Mouse (Mus musculus) v-Abl transformed pro-B cells (cell line): ENCODE results near the gene Cog3.
"Not testable (repeated sequence)": the region's sequence is repeated elsewhere in the genome, so short reads cannot be mapped to it uniquely, and the experiment has no call there.

ENCODE experiments used
- in situ Hi-C, 2 experiments: fragments of 400-800 bp; cut with MboI; formaldehyde crosslinking; loops; one replicate each; pipeline ENCODE4 v1.15.1; 2025; ENCODE audit not compliant: unreplicated experiment in 2 of 2

Gene Cog3

DNA sequence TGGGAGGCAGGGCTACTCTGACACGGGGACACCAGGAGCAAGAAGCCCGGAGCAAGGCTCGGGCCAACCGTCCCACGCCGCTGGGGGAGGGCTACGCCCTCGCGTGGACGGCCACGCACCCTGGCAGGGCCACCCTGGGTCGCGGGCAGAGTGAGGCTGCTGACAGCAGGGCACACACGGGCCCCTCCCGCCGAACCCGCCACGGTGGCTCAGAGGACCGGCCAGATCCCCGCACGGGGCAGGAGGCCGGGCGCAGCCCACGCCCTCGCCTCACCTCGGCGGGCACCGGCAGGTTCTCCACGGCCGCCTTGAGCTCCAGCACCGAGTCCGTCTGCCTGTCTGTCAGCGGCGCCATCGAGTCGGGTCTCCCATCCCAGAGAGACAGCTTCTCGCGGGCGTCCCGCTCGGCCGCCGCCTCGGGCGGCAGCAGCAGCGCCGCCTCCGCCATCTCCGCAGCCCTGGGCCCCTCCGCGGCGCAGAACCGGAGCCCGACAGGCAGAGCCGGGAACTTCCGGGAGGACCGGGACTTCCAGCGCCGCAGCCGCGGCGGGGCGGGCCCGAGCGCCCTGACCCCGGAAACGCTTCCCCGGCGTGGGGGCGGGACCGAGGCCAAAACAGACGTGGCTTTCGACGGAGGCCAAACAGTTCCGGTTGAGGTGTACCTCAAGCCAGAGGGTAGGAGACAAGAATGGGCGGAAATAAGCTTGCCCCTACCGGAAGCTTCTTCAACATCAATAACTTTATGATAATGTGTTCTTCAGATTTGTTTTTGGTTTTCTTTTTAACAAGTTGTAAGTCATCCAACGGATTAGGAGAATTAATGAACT, at the start of gene Cog3:
Gene Cog3, minus strand, starts transcription at position 527 of the 827 bp plus-strand sequence.
- in situ Hi-C loops, result loop anchor here in 1 of 2 experiments (5.0 to 10.0 kb wide), 2 partner anchors 78 to 999 kb away; no protein-coding TSS in a partner anchor

DNA sequence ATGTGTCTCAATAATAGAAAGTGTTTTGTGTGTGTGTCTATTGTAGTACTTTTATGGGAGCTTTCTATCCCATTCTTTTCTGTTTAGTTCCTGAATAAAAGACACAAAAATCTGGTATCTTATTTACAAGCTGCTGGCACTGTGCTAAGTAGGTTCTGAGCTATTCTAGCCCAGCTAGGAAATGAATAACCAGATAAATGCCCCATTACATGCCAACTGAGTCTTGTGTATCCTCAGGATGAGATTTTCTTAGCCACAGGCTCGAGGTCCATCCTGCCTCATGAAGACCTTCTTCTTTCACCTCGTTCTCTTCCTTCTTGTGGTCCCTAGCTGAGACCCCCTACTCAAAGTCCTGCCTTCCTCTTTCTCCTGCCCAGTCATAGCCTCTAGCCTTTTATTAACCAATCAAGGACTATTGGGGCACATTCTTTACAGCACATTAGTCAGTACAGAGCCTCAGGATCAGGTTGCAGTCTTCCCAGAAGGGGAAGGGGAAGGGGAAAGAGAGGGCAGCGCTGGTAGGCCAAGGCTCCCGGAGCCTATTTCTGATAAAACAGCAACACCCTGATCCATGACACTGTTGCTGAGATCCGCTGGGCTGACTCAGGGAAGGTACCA, 43.6 kb upstream of the Cog3 start:
- in situ Hi-C loops, result no loop called here

DNA sequence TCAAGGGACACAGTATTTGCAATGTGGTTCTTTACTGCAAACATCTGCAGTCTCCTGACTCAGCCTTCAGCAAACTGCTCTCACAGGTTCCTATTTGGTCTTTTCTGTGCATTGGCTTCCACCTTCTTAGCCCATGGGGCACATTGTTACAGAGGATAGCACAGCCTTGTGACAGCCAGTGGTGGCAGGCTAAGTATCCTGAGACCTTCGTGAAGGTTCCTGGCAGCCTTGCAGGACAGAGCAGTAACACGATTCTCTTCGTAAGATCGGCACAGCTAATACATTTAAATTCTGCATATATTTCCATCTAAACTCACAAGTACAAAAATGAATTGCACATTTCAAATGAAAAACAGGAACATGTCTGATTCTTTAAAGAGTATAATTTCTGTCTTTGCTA, 41.6 kb upstream of the Cog3 start:
- in situ Hi-C loops, result no loop called here

DNA sequence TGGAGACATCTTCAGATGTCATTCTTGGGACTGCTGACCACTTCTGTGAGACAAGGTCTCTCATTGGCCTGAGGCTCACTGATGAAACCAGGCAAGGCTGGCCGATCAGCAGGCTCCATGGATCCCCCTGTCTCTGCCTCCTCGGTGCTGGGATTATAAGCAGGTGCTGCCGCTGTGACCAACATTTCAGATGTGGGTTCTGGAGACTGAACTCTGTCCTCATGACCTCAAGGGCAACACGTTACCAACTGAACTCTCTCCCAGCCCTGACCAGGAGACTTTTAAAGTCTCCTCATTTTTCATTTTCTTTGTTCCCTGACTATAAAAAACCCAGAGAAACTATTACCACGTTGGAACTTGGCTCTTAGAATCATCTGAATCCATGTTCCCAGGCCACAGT, 40.4 kb upstream of the Cog3 start:
- in situ Hi-C loops, result loop anchor here in 1 of 2 experiments (5.0 kb wide), 1 partner anchor 33 kb away; no protein-coding TSS in a partner anchor

DNA sequence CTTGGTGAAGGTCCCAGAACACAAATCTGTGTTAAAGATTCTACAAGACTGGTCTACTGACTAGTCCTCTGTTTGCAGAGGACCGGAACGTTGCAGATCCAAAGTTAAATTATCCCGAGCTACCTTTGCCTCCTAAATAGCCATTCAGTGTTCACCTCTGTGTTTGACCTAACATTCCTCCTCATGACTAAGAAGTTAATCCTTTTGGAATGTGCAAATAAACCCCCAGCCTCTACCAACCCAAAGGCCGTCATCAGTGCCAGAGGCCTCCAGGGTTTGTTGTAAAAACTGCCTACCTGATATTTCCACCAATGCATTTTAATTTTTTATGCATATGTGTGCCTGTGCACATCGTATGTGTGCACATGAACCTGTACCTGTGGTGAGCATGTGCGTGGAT, 40.0 kb upstream of the Cog3 start:
- in situ Hi-C loops, result loop anchor here in 1 of 2 experiments (5.0 kb wide), 1 partner anchor 33 kb away; no protein-coding TSS in a partner anchor

DNA sequence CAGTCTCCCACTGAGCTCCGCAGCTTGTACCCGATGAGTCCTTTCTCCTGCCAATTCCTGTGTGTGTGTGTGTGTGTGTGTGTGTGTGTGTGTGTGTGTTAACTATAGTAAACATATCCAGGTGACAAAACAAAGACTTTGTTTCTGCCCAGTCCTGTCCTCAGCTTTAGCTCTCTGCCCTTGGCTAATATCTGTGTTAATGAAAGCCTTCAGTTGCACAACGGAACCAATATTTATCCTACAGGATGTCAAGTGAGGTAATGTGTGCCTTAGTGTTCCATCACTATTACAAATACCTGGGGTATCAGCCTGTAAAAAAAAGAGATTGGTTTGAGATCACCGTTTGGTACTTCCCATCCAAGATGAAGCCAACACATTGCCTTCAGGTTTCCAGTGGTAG, 38.8 kb upstream of the Cog3 start:
- in situ Hi-C loops, result loop anchor here in 1 of 2 experiments (5.0 kb wide), 1 partner anchor 34 kb away; no protein-coding TSS in a partner anchor

DNA sequence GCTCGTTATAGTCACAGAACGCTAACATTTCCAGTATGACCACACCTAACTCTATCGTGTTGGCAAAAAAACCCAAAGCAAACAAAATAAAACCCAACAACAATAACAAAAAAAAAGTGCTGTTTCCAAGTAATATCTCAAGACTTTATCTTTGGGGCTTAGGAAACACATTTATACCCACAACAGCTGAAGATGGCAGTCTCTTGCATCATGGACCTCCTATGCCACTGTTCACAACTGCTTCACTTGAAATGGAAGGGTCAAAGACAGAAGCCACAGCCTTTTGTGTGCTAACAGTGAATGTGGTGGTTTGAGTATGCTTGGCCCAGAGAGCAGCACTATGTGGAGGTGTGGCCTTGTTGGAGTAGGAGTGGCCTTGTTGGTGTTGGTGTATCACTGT, 37.1 kb upstream of the Cog3 start:
- in situ Hi-C loops, result loop anchor here in 1 of 2 experiments (5.0 kb wide), 1 partner anchor 36 kb away; no protein-coding TSS in a partner anchor

DNA sequence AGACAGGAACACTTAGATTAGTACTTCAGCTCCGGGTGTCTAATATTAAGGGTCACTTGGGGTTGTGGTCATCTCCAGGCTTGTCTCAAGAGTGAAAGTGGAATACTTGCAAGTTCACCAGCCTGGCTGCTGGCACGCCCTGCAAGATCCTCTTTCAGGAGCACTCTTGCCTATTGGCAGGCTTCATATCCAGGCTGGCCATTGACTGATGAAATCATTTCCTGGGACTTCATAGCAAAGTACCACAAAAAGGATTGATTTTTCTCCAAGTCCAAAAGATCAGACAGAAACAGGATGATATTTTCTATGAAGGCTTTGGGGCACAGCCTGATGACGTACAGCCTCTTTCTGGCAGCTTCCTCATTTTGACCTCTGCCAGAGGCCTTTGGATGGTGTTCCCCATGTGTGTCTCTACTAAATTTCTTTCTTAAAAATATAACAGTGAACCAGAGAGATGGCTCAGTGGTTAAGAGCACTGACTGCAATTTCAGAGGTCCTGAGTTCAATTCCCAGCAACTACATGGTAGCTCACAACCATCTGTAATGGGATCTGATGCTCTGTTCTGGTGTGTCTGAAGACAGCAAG, 36.2 kb upstream of the Cog3 start:
- in situ Hi-C loops, result loop anchor here in 1 of 2 experiments (5.0 kb wide), 1 partner anchor 37 kb away; no protein-coding TSS in a partner anchor

DNA sequence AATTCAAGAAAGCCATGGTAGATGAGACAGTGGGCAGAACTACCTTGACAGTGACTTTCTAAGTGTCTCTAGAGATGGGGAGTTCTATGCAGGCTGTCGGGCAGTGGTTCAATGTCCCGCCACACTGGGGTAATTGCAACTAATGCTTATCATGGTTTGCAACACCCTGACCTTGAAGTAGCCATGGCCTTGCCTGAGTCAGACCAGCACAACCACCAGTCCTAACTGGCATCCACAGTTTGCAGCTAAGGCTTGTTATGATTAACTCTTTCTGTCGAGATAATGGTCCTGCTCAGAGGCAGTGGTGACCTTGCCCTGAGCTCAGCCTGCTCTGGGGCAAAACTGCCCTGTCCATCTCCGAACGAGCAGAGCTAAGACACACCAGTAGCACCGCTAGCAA, 35.0 kb upstream of the Cog3 start:
- in situ Hi-C loops, result no loop called here

DNA sequence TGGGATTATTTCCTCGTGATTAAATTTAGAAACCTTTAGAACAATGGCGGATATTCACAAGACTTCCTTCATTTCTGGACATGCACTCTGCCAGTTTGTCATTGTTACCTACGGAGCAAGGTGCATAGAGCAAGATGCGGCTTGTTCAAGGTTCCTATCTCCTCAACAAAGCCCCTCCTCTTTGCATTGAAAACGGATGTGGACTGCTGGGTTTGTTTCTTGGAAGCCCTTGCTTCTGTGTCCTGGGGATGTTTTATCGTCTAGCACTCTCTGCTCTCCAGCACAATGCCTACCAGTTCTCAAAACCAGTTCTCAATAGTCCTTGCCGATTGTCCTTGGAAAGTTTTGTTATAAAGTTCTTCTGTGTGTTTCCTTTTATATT, 33.5 kb upstream of the Cog3 start:
- in situ Hi-C loops, result no loop called here

DNA sequence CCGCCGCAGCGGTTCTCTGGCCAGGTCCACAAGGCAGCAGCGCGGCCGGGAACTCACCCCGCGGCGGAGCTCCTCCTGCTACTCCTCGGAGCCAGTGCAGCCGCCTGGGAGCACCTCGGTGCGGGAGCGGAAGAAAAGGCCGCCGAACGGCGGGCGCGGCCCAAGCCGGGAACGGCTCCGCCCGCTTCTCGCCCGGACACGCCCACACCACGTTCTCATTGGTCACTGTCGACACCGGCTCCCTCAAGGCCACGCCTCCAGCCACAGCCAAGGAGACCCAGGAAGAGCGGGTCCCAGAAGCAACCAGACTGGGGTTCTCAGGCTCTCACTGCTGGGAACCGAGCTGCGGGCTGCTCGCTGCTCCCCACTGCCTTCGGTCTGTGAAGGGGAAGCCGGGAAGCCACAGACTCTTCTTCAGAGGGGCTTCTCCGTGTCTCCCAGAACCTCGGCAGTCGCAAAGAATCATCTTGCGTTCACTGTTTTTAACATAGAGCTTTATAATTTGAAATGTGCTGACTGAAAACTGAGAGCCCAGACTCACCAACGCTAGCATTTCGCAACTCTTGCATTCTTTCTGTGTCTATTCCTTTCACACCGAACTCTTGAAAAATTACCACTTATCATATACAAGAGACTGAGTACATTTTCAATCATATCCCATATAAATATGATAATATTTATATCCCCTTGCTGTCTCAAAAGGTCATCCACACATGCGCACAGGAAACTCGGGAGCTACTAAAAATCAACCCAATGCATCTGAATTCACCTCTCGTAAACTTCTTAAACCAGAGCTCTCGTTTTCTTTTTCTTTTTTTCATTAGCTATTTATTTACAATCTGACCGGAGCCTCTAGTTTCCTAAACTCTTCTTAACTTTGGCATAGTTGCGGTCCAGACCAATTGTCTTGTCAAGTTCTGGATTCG, 32.8 kb upstream of the Cog3 start, which contains the start of gene Slc25a30:
Gene Slc25a30, minus strand, starts transcription at position 170 of the 926 bp plus-strand sequence.
- in situ Hi-C loops, result no loop called here

DNA sequence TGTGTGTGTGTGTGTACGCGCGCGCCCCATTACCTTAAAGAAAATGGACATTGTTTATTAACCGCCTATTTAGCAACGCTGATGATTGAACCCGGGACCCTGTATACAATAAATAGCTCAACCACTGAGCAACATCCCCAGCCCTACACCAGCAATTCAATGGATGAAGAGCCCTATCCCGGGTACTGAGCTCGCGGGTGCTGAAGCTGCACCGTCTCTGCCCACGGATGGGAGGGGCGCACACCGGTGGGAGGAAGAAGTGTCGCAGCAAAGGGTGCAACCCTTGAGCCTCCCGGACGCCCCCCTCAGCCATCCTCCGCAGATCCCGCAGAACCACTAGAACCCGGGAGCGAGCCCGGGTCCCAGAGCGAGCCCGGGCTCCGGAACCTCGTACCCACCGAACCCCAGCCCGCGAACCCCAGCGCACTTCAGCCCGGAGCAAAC, 32.1 kb upstream of the Cog3 start:
- in situ Hi-C loops, result no loop called here

DNA sequence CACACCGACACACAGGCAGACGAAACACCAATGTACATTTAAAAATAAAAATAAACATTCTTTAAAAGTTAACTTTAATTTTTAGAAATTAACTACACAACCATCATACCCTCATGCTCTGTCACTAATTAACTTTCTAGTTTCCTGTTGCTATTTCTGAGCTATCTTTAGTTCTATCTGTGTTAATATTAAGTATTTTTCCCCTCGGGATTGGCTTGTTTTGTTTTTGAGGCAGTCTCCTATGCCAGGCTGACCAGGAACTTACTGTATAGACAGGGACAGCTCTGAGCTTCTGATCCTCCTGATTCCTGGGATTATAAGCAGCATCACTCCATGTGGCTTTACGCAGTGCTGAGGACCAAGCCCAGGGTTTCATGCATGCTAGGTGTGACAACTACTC, 25.6 kb upstream of the Cog3 start:
- in situ Hi-C loops, result no loop called here

DNA sequence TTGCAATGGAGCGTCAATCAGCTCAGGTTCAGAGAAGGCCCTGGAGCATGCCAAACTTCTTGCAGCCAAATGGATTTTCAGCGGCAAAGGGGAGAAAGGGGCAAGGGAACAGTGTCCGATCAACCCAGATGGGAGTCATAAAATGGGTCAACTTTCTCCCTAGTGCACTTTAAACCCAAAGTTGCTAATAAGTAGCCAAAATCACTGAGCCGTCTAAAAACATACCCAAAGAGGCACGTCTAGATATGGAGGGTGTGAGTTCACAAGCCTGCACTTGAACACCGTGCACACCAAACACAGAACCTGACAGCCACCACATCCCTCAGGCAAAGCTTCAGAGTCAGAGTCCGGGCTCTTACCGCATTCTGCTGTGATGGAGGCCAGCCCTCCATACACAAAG, 22.3 kb upstream of the Cog3 start:
- in situ Hi-C loops, result no loop called here

DNA sequence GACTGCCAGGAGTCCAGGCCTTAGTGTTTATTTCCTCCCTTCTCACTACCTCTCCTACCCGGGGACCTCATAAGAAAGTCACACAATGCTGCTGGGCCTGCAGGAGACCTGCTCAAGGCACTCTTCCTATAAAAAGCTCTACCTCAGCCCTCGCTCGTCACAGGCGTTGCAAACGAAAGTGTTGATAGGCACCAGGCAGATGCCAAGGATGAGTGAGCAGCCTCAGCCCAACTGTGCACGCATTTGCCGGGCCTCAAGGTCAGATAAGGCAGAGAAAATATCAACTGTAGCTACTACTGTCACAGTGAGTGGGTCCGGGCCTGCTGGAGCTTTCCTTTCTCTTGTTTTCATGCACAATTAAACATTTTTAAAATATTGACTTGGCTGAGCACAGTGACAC, 19.1 kb upstream of the Cog3 start:
- in situ Hi-C loops, result no loop called here

DNA sequence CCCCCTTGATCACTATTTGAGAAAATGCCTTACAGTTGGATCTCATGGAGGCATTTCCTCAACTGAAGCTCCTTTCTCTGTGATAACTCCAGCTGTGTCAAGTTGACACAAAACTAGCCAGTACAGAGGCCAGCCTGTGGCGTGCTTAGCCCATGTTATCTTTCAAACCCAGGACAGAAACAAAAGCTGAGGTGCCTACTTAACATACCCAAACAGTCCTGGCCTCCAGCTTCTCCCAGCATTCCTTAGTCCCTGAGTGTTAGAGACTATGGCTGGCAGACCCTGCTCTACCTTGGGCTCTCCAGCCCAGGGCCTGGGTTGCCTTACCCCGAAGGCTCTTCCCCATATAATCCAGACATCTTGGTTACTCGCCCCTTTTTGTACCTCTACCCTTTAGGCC, 18.1 kb upstream of the Cog3 start:
- in situ Hi-C loops, result not testable (repeated sequence)

DNA sequence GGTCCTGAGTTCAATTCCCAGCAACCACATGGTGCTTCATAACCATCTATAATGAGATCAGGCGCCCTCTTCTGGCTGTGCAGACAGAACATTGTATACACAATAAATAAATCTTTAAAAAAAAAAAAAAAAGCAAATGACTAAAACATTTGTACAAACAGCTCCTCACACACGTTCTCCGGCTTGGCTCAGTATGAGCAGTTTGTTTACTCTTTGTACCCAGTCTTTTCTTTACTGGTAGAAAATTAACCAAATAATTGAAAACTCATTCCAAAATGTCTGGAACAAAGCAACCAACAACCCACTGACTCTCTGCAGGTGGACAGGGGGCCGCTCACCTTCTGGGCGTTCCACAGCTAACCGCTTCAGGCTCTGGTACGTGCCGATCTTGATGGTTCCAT, 16.8 kb upstream of the Cog3 start:
- in situ Hi-C loops, result no loop called here

DNA sequence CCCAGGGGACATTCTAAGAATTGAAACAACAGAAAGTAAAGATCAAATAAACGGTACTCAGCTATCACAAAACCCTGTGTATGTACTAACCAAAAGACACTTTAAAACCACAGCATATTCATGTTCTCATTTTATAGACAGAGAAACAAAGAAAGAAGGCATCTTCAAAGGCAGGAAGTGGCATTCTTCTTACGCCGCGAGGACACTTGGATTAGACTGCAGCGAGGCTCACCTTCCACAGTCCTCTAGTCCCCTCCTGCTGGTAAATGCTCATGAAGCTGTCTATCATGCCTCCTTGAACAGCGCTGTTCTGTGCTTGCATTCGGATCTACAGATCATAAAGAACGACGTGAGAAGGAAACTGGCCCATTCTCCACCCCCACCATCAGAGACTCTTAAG, 15.0 kb upstream of the Cog3 start:
- in situ Hi-C loops, result no loop called here

DNA sequence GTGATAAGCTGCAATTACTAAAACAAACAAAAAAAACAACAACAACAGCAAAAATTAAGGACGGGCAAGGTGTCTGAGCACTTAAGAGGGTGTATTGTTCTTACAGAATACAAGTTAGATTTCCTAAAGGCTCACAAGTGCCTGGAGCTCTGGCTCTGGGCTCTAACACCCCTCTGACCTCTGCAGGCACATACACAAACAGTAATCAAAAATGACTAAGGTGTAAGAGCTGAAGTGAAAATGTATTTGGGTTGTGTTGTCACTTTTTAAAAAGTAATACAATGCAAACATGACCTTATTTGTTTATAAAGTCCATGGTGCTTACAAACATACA, 13.9 kb upstream of the Cog3 start:
- in situ Hi-C loops, result no loop called here

DNA sequence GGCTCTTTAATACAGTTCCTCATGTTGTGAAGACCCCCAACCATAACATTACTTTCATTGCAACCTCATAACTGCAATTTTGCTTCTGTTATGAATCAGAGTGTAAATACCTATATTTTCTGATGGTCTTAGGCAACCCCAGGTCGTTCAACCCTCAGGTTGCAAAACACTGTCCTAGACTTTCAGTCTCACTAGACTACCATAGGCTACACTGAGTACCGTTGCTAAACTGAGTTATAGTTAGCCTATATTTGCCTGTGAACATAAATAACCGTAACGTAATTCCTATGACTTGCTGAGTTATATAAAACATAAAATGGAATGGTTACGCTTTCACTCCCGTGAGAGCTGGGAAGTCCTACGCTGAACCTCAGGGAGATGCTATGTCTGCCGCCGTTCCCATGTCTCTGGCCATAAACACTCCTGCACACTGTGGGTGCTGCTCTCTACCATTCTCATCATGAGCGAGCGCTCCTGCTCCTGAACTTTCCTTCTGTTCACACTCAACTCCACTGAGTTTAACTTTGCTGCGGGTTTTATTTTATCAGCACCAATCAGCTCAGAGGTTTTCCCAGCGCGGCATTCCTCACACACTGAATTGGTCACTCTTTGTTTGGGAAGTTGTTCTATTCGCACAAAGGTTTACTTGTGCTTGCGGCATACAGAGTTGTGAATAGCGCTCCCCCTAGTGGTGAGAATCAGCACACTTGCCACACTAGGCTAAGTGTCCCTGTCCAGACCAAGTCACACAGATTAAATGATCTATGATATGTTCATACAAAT, 13.4 kb upstream of the Cog3 start:
- in situ Hi-C loops, result no loop called here
